Mouse (Mus musculus) E14TG2a.4 (cell line): Measurements from ENCODE around the gene Tapbpl.

Experiments
- CTCF ChIP-seq: conservative IDR thresholded peaks from 2 replicates; pipeline ENCODE4 v1.5.1; 2014; ENCODE audit warnings: low read length
- NANOG ChIP-seq: IDR thresholded peaks from 2 replicates; pipeline ENCODE4 v1.6.1; 2014; ENCODE audit warnings: borderline replicate concordance, low read length, mixed read lengths

DNA sequence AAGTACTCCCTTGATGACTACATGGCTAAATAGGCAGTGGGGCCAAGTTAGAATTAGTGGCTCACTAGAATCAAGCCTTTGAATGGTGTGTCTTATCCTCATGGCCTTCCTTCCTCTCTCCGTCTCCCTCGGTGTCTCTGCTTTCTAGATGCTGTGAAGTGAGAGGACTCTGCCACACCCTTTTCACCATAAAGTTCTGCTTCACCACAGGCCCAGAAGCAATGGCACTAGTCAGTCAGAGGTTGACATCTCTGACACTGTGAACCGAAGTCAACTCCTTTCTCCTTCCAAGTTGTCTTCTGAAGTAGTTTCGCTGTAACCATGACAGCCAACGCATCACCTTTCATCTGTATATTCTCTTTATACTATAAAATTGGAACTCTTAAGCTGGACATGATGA is 7.9 kb upstream of the Tapbpl start:
- TF ChIP-seq CTCF (no peak), NANOG (no peak)
